Mouse (Mus musculus): ENCODE measurements around the gene Lrrc52. TPM values are rescaled to one million over a fixed set of nuclear protein-coding genes. Genes with fewer than 3 reads are reported as not detected.

The Lrrc52 gene
- 0.22 TPM in 1 of 2 replicates, not detected in the other for polyA plus RNA-seq (2014; fragmentation: Nextera tagmentation; extraction: Ambion mirVana)

- WGBS, result 26% methylated on average over 9 of the region's 9 CpGs
- Histone ChIP-seq H3K9ac (replicated peaks; ENCODE audit: low read depth, low read length) (no peak within 1 kb of the TSS), H3K4me1 (ENCODE audit: control insufficient read depth, insufficient read depth, low read length) (no peaks in the 10 kb centered on the region), H3K27ac (ENCODE audit: low read length) (no peak within 1 kb of the TSS), H3K27me3 (ENCODE audit: control insufficient read depth, insufficient read depth, low read length) (no peaks in the 10 kb centered on the region), H3K4me3 (ENCODE audit: low read depth, low read length) (no peak within 1 kb of the TSS), H3K9me3 (ENCODE audit: control insufficient read depth, low read depth, low read length) (no peaks in the 10 kb centered on the region), H3K4me2 (replicated peaks; ENCODE audit: low read depth, low read length) (no peak within 1 kb of the TSS), H3K36me3 (ENCODE audit: control insufficient read depth, insufficient read depth, low read length) (no peaks in the 10 kb centered on the region)
- no peak for ATAC-seq (ENCODE audit: insufficient number of reproducible peaks, insufficient read depth, low FRiP score, low read depth)
Measured at GRCm38 (mm10) chr1:167466765-167467426, at the start of gene Lrrc52. TSS of gene Lrrc52 (minus strand) at chr1:167466780.

GRCm38 (mm10) chr1:167511621-167512020 lies 45.0 kb upstream of the Lrrc52 start:
- H3K27ac ChIP-seq (ENCODE audit: low read length), result no peak overlapping the region
- H3K4me2 ChIP-seq (replicated peaks; ENCODE audit: low read depth, low read length), result no peak overlapping the region
- no peaks in the 10 kb centered on the region for H3K4me1 ChIP-seq (ENCODE audit: control insufficient read depth, insufficient read depth, low read length)
- no peaks in the 10 kb centered on the region for H3K36me3 ChIP-seq (ENCODE audit: control insufficient read depth, insufficient read depth, low read length)
- no peaks in the 10 kb centered on the region for H3K27me3 ChIP-seq (ENCODE audit: control insufficient read depth, insufficient read depth, low read length)
- 85% methylated on average over 9 of the region's 9 CpGs for WGBS
- H3K9me3 ChIP-seq (ENCODE audit: control insufficient read depth, low read depth, low read length), result no peaks in the 10 kb centered on the region
- H3K4me3 ChIP-seq (ENCODE audit: low read depth, low read length), result no peak overlapping the region
- no peak for ATAC-seq (ENCODE audit: insufficient number of reproducible peaks, insufficient read depth, low FRiP score, low read depth)
- no peak overlapping the region for H3K9ac ChIP-seq (replicated peaks; ENCODE audit: low read depth, low read length)

- WGBS, result 83% methylated on average over 7 of the region's 7 CpGs
- Histone ChIP-seq H3K4me3 (ENCODE audit: low read depth, low read length) (no peak overlapping the region), H3K9ac (replicated peaks; ENCODE audit: low read depth, low read length) (no peak overlapping the region), H3K9me3 (ENCODE audit: control insufficient read depth, low read depth, low read length) (no peaks in the 10 kb centered on the region), H3K36me3 (ENCODE audit: control insufficient read depth, insufficient read depth, low read length) (no peaks in the 10 kb centered on the region), H3K4me1 (ENCODE audit: control insufficient read depth, insufficient read depth, low read length) (no peaks in the 10 kb centered on the region), H3K4me2 (replicated peaks; ENCODE audit: low read depth, low read length) (no peak overlapping the region), H3K27ac (ENCODE audit: low read length) (no peak overlapping the region), H3K27me3 (ENCODE audit: control insufficient read depth, insufficient read depth, low read length) (no peaks in the 10 kb centered on the region)
- no peak for ATAC-seq (ENCODE audit: insufficient number of reproducible peaks, insufficient read depth, low FRiP score, low read depth)
Measured at GRCm38 (mm10) chr1:167506048-167506447, 39.5 kb upstream of the Lrrc52 start.

GRCm38 (mm10) chr1:167505427-167505826 lies 38.8 kb upstream of the Lrrc52 start:
- Histone ChIP-seq H3K4me1 (ENCODE audit: control insufficient read depth, insufficient read depth, low read length) (no peaks in the 10 kb centered on the region), H3K9me3 (ENCODE audit: control insufficient read depth, low read depth, low read length) (no peaks in the 10 kb centered on the region), H3K4me2 (replicated peaks; ENCODE audit: low read depth, low read length) (no peak overlapping the region), H3K9ac (replicated peaks; ENCODE audit: low read depth, low read length) (no peak overlapping the region), H3K27ac (ENCODE audit: low read length) (no peak overlapping the region), H3K4me3 (ENCODE audit: low read depth, low read length) (no peak overlapping the region), H3K36me3 (ENCODE audit: control insufficient read depth, insufficient read depth, low read length) (no peaks in the 10 kb centered on the region), H3K27me3 (ENCODE audit: control insufficient read depth, insufficient read depth, low read length) (no peaks in the 10 kb centered on the region)
- ATAC-seq (ENCODE audit: insufficient number of reproducible peaks, insufficient read depth, low FRiP score, low read depth), result no peak
- WGBS, result 90% methylated on average over 1 of the region's 1 CpGs

- no peak overlapping the region for H3K4me2 ChIP-seq (replicated peaks; ENCODE audit: low read depth, low read length)
- no peak overlapping the region for H3K27ac ChIP-seq (ENCODE audit: low read length)
- H3K27me3 ChIP-seq (ENCODE audit: control insufficient read depth, insufficient read depth, low read length), result no peaks in the 10 kb centered on the region
- H3K4me3 ChIP-seq (ENCODE audit: low read depth, low read length), result no peak overlapping the region
- H3K36me3 ChIP-seq (ENCODE audit: control insufficient read depth, insufficient read depth, low read length), result no peaks in the 10 kb centered on the region
- H3K9ac ChIP-seq (replicated peaks; ENCODE audit: low read depth, low read length), result no peak overlapping the region
- no peak for ATAC-seq (ENCODE audit: insufficient number of reproducible peaks, insufficient read depth, low FRiP score, low read depth)
- WGBS, result 33% methylated on average over 12 of the region's 12 CpGs
- H3K4me1 ChIP-seq (ENCODE audit: control insufficient read depth, insufficient read depth, low read length), result 0 out of 2 replicates have a peak, but pooled peaks cover 4% of the 10 kb centered on the region
- no peaks in the 10 kb centered on the region for H3K9me3 ChIP-seq (ENCODE audit: control insufficient read depth, low read depth, low read length)
Measured at GRCm38 (mm10) chr1:167499097-167499850, 32.7 kb upstream of the Lrrc52 start.

GRCm38 (mm10) chr1:167497991-167498390 lies 31.4 kb upstream of the Lrrc52 start:
- H3K27ac ChIP-seq (ENCODE audit: low read length), result no peak overlapping the region
- 0 out of 2 replicates have a peak, but pooled peaks cover 4% of the 10 kb centered on the region for H3K4me1 ChIP-seq (ENCODE audit: control insufficient read depth, insufficient read depth, low read length)
- no peak overlapping the region for H3K4me3 ChIP-seq (ENCODE audit: low read depth, low read length)
- no peak overlapping the region for H3K4me2 ChIP-seq (replicated peaks; ENCODE audit: low read depth, low read length)
- ATAC-seq (ENCODE audit: insufficient number of reproducible peaks, insufficient read depth, low FRiP score, low read depth), result no peak
- no peaks in the 10 kb centered on the region for H3K27me3 ChIP-seq (ENCODE audit: control insufficient read depth, insufficient read depth, low read length)
- H3K9ac ChIP-seq (replicated peaks; ENCODE audit: low read depth, low read length), result no peak overlapping the region
- H3K9me3 ChIP-seq (ENCODE audit: control insufficient read depth, low read depth, low read length), result no peaks in the 10 kb centered on the region
- WGBS, result 44% methylated on average over 10 of the region's 10 CpGs
- no peaks in the 10 kb centered on the region for H3K36me3 ChIP-seq (ENCODE audit: control insufficient read depth, insufficient read depth, low read length)

GRCm38 (mm10) chr1:167497560-167497959 lies 31.0 kb upstream of the Lrrc52 start:
- no peak overlapping the region for H3K4me2 ChIP-seq (replicated peaks; ENCODE audit: low read depth, low read length)
- ATAC-seq (ENCODE audit: insufficient number of reproducible peaks, insufficient read depth, low FRiP score, low read depth), result no peak
- WGBS, result 49% methylated on average over 3 of the region's 3 CpGs

GRCm38 (mm10) chr1:167491501-167491900 lies 24.9 kb upstream of the Lrrc52 start:
- Histone ChIP-seq H3K9me3 (ENCODE audit: control insufficient read depth, low read depth, low read length) (no peaks in the 10 kb centered on the region), H3K36me3 (ENCODE audit: control insufficient read depth, insufficient read depth, low read length) (no peaks in the 10 kb centered on the region), H3K9ac (replicated peaks; ENCODE audit: low read depth, low read length) (no peak overlapping the region), H3K4me1 (ENCODE audit: control insufficient read depth, insufficient read depth, low read length) (no peaks in the 10 kb centered on the region), H3K4me3 (ENCODE audit: low read depth, low read length) (no peak overlapping the region), H3K27ac (ENCODE audit: low read length) (no peak overlapping the region), H3K4me2 (replicated peaks; ENCODE audit: low read depth, low read length) (no peak overlapping the region), H3K27me3 (ENCODE audit: control insufficient read depth, insufficient read depth, low read length) (no peaks in the 10 kb centered on the region)
- 72% methylated on average over 7 of the region's 7 CpGs for WGBS
- no peak for ATAC-seq (ENCODE audit: insufficient number of reproducible peaks, insufficient read depth, low FRiP score, low read depth)

More at GRCm38 (mm10) chr1:167497560-167497959, 31.0 kb upstream of the Lrrc52 start:
- no peaks in the 10 kb centered on the region for H3K36me3 ChIP-seq (ENCODE audit: control insufficient read depth, insufficient read depth, low read length)
- H3K27ac ChIP-seq (ENCODE audit: low read length), result no peak overlapping the region
- H3K4me1 ChIP-seq (ENCODE audit: control insufficient read depth, insufficient read depth, low read length), result 0 out of 2 replicates have a peak, but pooled peaks cover 4% of the 10 kb centered on the region
- H3K4me3 ChIP-seq (ENCODE audit: low read depth, low read length), result no peak overlapping the region
- H3K9me3 ChIP-seq (ENCODE audit: control insufficient read depth, low read depth, low read length), result no peaks in the 10 kb centered on the region
- H3K27me3 ChIP-seq (ENCODE audit: control insufficient read depth, insufficient read depth, low read length), result no peaks in the 10 kb centered on the region
- no peak overlapping the region for H3K9ac ChIP-seq (replicated peaks; ENCODE audit: low read depth, low read length)
